Mouse (Mus musculus) thymus, adult 2 months (tissue): ENCODE data around the gene Scn1b.

ENCODE experiments used
- CTCF ChIP-seq: fragments of 200-500 bp; IDR thresholded peaks from 2 replicates; pipeline ENCODE4 v1.5.1; 2012; ENCODE audit warnings: mild to moderate bottlenecking, control low read depth, low read length, moderate library complexity, borderline replicate concordance; ENCODE audit not compliant: control insufficient read depth, poor library complexity, insufficient read depth; ENCODE audit errors: extremely low read depth
- POLR2A ChIP-seq: fragments of 200-500 bp; IDR thresholded peaks from 2 replicates; pipeline ENCODE4 v1.6.1; 2012; ENCODE audit warnings: mild to moderate bottlenecking, low read length, control low read depth, moderate library complexity; ENCODE audit not compliant: control insufficient read depth, poor library complexity, insufficient read depth; ENCODE audit errors: extremely low read depth

- TF ChIP-seq CTCF (no peak), POLR2A (no peak)
Measured at GRCm38 (mm10) chr7:31140302-31140701, 13.5 kb upstream of the Scn1b start.
